Mouse (Mus musculus): ENCODE data around the gene Speer4e.
"Not testable (repeated sequence)": the region's sequence is repeated elsewhere in the genome, so short reads cannot be mapped to it uniquely, and the experiment has no call there.

DNA sequence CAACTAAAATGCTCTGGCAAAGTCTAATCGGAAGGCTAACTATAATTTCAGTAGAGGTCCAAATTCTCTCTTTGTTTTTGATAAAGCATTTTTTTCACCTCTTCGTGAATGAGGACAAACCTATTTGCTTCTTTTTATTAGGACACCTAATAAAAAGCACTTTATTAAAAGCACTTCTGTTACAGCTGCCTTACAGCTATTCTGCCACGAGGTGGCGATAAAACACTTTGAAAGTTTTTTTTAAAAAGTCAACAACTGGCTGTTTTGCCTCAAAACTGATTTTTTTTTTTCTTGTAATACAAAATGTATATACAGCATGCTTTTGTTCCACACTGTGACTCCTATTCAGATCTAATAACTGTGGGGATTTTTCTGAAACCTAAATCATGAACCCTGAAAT is 11.2 kb downstream of the Speer4e start:
- peak; percentile 26; the same call in 1 of the 2 replicates for TF ChIP-seq CTCF (IDR thresholded peaks at IDR 0.05; ENCODE audit: low read depth)
- not testable (repeated sequence) for TF ChIP-seq EP300 (IDR thresholded peaks at IDR 0.05; ENCODE audit: low read depth)

All from liver, postnatal 0 days (tissue).